Mouse (Mus musculus) left cerebral cortex, adult 9 months (tissue): ENCODE measurements at regions not wholly inside any gene's neighbourhood (a gene's known extent, or its start where the extent isn't known, plus 50 kb on each side); places are given as distances from the start of the nearest gene placed in this dataset.
"Not testable (repeated sequence)": the region's sequence is repeated elsewhere in the genome, so short reads cannot be mapped to it uniquely, and the experiment has no call there.

Experiments
- DNase-seq, 2 experiments: peaks; one replicate each; pipeline ENCODE4 v3.0.0; 2022; ENCODE audit warnings: low spot score in 2 of 2

DNA sequence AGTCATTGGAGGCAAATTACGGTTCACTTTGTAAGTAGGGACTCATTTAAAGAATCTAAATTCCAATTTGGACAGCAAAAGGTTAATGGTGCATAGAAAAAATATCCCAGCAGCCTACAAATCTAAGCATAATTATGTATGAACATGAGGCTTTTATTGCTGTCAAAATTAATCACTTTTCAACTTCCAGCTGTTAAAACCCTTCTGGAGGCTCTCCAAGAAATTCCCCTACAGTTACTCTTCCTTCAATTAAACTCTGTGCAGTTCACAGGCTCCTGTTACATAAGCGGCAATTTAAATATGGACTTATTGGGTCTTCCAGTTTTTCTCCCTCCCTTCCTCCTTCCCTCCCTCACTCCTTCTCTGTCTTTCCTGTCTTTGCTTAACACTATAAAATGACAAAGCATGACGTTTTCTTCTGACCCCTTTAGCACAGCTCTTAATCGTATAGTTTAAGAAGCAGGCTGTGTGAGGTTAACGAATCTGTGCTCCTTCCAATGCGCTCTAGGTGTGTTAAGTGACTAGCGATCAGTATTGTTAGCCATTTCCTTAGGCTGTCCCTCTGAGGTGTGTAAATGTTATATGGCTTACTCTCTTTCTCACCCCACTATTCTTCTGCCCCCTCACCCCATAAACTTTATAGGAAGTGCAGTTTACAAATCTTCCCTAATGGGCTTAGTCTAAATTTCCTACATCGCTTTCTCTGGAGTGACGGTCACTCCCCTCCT, 247.0 kb downstream of the Enc1 start:
- no peak for DNase-seq

DNA sequence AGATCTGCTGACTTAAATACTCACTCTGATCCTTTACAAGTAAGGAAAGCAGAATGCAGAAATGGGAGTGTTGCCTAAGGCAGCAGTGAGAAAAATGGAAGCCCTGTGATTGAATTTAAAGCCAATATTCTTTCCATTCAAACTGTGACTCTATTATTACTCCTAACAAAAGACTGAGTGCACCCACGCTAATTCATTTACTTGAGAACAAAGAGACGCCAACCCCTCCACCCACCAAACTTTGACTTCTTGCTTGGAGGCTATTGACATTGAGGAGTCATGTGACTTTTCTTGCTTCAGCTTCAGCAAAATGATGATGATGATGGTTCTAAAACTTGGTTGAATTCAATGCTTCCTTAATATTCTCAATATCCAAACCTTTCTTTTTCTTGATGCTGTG, 245.6 kb downstream of the Enc1 start:
- no peak for DNase-seq

DNA sequence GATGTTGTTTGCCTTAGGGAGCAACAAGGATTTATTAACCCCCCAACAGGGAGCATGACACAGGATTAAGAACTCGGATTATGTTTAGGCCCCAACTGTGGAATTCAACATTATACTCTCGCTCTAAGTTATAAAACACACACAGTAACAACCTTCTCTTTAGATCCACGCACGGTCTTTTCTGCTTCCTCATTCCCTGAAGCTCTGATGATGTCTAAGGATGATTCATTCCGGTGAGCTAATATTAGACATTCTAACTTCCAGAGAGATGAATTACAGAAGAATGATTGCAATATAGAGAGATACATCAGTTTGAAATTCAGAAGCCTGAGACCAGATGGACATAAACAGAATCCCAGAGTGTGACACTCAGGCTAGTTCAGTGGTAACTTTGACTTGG, 245.0 kb downstream of the Enc1 start:
- DNase-seq, result no peak

DNA sequence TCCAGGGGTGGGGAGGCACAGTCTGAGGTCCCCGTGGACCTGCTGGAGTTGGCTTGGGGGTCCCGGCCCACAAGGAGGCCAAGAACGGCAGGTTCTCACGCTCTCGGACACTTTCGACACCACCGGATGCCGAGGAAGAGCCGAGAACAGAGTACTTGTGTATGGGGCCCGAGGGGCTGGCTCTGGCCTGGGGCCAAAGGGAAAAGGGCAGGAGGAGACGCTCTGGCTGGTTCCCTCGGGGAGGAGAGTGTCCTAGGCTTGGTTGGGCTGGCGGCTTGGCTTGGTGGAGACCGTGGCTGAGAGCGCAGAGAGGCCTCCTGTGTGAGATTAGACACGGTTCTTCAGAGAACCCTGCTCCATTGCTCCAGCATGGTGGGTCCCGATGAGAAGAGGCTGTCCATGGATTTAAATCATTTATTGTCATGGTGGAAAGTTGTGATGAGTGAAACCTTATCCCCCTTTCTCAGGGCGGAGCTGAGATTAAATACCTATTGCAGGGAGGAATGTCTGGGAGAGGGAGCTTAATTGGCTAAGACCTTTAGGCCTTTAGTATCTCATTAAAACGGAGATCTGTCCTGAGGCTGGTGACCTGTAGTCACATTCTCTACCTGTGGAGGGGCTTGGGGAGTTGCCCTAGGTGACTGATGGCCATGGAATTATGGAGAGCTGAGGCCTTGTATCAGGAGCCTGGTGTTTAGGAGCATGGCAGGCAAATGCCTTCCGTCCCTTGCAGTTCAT, 244.1 kb downstream of the Enc1 start:
- DNase-seq, result no peak

DNA sequence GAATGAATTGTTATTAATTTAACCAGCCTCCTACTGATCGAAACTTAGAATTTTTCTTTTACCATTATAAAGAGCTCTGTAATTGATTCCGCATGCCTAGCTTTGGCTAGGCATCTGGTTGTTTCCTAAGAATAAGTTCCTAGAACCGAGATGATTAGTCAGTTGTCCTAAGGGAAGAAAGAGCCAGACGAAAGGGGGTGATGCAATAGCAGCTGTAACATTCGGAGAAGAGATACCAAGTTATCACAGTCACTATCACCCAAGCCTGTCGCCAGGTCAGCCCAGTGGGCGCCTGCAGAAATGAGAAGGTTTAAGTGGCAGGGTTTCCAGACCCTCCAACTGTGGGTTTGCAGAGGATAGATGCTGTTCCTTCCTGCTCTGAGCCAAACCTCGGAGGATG, 242.8 kb downstream of the Enc1 start:
- no peak for DNase-seq

DNA sequence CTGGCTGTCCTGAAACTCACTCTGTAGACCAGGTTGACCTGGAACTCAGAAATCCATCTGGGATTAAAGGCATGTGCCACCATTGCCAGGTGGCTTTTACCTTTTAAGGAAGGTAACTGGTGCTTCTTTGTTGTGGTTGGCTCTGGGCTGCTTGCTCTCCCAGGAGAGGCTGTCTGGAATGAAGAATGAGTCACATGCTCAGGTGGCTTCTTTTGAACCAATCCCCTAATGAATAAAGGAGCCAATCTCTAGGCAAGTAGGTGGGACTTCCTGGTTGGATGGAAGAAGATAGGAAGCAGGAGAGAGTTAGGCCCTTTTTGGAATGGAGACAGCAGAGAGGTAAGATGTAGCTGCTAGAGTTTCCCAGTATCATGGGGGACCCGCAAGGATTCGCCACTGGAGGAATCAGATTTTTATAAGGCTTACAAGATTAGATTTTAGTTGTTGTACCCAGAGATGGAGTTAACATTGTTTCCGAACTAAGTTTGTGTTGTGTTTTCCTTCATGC, 241.6 kb downstream of the Enc1 start:
- DNase-seq, result no peak

DNA sequence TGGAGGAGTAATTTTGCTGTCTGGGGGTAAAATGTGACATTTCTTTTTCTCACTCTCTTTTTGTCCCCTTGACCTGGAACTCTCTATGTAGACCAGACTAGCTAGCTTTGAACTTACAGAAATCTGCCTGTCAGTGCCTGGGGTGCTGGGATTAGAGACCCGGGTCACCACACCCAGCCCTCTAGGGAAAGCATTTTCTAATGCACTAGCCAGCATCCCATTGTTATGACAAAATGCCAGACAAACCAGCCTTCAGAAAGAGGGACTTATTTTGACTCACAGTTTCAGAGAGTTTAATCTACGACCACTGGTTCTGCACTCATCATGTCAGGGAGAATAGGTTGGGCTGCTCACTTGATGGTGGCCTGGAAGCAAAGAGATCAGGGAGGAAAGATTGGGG, 240.4 kb downstream of the Enc1 start:
- DNase-seq, result no peak

DNA sequence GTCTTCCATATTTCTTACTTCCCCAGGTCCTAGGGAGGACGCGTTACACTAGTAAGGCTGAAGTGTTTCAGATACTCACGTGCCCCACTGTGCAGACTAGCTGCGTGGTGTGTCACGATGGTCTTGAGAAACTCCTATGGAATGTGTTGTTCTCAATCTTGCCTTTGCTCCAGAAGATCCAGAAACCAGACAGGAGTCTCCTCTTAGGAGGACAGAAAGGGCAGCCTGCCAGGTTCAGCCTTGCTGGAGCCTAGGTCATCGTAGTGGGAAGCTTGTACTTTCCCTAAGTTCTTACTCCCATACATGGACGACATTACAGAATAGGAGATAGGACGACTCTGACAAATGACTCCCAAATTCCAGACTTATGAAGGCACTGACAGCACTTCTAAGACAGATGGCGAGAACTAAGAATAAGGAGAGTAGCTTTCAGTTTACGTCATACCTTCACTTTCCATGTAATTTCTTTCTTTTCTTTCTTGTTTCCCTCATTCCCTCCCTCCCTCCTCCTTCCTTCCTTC, 238.2 kb downstream of the Enc1 start:
- no peak for DNase-seq

DNA sequence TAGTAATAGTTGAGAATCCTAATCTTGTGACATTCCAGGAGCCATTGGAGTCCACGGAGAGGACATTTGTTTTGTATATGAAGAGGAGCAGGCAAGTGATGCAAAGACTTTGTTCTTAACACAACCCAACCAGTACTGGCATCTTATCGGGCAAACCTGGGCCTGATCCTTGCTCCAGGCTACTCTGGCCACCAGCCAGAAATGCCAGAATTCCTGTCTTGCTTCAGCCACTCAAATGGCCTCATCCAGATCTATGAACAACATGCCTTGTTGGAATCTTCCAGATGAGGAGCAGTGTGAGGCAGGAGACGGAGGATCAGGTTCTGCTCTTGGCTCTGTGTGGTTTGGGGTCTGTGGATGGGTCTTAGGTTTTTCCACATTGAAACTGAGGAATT, 233.1 kb downstream of the Enc1 start:
- DNase-seq, result no peak

DNA sequence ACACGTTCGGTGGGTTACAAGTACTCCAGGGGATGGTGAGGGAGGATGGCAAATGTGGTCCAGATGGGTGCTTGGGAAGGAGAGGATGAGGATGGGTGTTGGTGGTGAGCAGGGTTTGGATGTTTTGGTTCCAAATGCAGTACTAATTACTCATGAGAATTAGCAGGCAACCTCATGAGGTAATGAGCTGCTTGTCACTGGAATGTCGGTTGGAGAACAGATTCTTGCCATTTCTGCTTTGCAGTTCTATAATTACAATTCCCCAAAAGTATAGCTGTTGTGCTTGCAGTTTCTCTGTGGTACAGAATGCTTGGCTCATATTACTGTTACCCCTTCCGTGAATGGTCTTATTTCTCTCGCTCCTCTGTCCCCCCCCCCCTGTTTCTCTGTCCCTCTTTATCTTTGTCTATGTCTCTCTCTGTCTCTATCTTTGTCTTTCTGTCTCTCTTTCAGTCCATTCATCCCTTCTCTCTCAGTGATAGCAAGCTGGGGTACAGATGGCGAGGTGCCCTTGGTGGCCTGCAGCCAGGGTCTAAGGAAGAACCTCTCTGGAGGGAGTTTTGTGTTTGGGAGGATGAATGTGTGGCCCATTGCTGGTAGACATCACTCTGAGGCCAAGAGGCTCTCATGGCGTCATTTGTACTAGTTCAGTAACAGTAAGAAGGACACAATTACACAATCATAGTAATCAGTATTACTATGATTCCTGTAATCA, 232.5 kb downstream of the Enc1 start:
- DNase-seq, result no peak

DNA sequence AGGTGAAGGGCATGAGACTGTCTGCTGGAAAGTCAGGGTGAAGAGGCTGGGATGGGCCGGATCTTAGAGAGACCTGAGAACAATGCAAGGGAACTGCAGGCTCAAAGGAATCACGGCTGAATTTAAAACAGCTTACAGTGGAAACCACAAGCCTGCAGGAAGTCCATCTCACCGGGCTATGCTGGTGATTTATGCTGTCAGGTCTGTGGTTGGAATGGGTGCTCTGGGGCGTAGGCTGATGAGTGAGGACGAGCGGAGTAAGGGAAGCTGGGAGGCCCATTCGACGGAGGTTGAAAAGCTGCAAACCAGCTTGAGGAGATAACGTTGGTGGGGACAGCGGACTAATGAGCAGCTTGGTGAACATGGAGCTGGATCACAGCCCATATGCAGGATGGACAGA, 229.1 kb downstream of the Enc1 start:
- DNase-seq, result no peak

DNA sequence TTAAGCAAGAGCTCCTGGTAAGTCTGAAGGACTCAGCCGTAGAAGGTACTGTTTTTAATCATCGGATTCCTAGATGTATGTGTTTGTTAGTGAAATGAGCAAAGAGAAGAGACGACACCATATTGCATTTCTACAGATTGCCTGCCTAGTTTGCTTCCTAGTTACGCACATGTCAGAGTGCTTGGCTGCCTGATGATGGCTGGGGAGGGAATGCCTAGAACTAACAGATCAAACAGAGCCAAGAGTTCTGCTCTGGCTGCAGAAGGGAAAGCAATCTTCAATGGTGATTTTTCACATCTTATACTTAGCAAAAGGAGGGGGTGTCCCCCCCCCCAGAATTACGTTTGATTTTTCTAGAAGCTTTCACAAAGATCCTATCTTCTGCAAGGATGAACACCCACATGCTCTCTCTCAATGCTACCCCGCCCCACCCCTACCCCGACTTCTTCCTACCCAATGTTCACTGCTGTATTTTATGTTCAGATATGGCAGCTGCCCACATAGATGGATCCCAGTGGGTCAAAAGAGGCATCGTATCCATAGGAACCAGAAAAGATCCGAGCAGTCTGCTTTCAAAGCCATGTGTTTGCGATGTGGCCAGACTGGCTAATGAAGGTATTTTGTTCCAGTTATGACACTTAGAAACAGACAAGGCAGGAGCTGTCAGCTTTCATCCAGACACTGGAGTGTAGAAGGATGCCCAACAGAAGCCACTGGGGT, 228.1 kb downstream of the Enc1 start:
- DNase-seq, result no peak

DNA sequence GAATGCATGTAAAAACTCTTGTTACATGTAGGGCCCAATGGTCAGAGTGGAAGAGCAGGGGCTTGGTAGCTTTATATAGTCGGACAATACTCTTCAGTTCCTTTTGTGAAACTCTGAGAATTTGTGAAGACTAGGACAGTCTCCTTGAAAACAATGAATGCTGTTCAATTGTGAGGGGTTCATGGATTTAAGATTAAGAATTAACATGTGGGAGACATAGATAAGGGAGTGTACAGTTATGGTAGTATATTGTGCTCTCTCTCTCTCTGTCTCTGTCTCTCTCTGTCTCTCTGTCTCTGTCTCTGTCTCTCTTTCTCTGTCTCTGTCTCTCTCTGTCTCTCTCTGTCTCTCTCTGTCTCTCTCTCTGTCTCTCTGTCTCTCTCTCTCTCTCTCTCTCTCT, 225.7 kb downstream of the Enc1 start:
- DNase-seq, result not testable (repeated sequence)

DNA sequence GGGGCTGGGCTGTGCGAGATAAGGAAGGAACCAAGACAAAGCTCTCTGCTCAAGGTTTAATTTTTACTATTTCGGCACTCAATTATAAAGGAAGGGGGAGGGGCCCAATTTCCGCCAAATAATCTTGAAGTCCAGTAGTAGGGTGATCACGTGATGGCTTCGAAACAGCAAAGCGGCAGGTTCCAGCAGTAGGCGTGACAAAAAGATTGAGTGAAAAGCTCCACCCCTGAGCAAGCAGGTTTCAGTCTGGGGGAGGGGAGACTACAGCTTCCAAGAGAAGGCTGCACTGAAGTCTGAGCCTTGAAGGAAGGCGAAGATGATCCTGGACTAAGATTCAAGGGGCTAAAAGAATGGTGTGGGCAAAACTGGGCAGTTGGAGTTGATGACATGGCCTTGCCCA, 222.9 kb downstream of the Enc1 start:
- DNase-seq, result no peak

DNA sequence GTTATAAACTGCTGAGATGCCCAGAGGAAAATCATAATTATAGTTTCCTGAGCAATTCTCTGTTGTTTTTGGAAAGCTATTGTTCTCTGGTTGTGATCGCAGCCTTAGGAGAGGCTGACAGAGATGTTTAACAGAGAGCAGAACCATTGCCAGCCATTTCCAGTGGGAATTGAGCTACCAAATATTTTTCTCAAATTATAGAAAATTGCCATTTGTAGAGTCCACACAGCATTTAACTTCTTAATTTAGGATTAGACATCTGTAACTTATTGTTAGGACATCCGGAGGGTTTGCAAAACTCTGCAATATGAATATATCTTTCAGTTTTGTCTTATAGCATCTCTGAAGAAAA, 222.0 kb downstream of the Enc1 start:
- DNase-seq, result no peak

DNA sequence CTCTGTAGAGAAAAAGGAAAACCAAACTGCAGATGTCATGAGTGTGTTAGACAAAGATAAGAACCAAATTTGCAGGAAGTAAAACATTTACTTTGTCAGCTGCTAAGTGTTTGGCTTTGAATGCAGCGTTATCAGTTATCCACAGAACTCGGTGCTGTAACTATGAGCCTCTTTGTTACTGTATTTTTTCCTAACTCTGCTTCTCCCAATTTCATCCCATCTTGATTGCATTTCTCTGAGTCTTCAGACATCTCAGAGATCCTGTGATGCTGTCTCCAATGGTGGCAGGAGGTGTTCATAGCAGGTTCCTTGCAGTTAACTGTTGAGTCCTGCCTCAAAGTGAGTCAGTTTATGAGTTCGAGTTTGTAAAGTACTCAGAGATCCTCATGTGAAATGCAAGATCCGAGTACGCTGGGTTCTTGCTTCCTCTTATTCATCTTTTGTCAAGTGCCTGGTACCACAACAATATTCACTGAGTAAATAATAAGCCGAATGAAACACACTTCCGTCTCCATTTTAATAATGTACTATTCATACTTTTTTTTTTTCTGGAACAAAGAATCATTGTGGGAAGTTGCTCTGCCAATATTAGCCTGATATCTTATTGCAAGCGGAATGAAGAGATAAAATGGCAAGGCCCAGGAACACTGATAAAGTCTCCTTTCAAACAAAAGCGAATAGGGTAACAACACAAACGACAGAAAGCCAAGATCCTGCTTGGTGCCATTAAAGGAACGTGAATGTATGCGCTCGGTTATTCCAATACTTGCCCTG, 221.4 kb downstream of the Enc1 start:
- no peak for DNase-seq

DNA sequence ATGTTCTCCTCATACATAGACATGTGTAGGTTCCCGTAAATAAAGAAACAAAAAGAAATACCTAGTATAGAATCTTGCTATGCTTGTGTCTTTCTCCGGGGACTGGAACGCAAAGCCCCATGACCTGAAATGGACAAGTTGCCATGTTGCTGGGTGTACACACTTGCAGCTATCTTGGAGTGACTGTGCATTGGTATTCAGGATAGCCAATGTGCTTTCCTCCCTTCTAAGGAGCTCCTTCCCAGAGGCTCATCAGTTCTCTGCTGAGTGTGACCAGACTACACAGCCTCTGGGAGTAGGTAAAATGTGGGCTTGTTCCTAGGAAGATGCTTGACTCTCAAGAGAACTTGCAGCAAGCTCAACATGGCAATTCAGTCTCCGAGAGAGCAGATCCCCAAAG, 220.3 kb downstream of the Enc1 start:
- no peak for DNase-seq

DNA sequence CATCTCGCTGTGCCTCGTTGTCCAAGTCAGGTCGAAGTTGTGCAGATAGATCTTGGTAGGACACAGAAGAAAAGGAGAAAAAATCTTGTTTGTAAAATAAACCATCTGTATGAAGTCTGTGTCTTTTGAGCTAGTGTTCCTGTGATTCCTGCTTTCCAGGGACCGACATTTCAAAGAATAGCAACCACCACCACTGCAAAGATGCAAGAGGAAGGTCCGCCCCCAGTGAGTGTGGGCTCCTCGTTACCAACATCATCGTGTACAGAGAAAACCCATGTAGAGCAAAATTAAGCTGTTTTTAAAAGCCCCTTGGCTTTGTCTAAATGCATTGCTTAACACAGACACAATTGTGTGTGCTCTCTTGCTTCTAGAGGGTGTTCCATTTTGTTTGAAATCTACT, 218.2 kb downstream of the Enc1 start:
- DNase-seq, result peak in 1 of 2 experiments; percentile 46

DNA sequence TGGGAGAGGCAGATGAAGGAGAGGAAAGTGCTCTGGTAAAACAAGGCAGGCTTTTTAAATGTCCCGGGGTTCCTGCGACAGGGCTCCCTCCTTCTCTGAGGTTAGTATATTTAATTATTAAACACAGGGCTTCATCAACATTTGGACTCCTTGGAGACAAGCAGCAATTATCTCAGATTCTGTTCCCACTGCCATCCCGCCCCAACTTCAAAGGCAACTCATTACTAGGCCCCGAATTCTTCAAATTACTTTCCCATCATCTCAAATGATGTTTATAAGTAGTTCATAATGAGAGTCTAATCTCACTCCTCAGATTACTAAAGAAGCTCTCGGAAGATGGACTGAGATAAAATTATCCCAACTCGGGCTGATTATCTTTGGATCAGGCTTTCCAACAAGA, 215.1 kb downstream of the Enc1 start:
- DNase-seq, result no peak

DNA sequence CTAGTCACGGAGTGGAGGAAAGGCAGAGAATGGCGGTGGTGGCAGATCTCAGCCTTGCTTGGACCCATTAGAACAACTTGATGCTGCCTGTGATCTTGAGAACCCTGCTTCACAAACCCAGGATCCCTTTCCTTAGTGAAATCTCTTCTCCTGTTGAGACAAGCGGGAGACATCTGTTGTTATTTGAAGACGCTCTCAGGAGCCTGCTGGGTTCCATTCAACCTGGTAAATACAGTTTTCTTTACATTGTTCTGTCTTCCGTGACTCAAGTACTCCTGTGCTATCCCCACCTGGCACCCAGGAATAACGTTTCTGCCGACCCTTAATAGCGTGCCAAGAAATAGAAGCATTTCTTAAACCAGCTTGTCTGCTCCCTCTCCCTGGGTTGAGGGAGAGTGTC, 213.8 kb downstream of the Enc1 start:
- no peak for DNase-seq

DNA sequence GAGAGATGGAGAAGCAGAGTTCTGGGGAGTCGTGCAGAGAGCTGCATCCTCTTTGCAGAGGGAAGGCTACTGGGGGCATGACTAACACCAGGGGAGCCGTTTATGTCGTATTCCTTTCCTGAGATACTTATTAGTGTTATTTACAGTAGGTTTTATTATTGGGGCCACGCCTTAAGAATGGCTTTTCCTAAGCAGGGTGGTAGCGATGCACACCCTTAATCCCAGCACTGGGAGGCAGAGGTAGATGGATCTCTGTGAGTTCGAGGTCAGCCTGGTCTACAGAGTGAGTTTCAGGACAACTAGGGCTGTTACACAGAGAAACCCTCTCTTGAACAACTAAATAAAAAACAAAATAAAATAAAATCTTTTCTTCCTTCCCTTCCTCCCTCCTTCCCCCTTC, 212.6 kb downstream of the Enc1 start:
- no peak for DNase-seq
